Mouse (Mus musculus): ENCODE results near the gene Tubgcp4.

- TF ChIP-seq CTCF (IDR thresholded peaks at IDR 0.05; ENCODE audit: control insufficient read depth, insufficient read depth, low read length), result no peak
- no peak for TF ChIP-seq POLR2A (IDR thresholded peaks at IDR 0.05; ENCODE audit: borderline replicate concordance, control insufficient read depth, low read depth, low read length)
Measured at GRCm38 (mm10) chr2:121141216-121142035, 29.0 kb upstream of the Tubgcp4 start.

Data from bone marrow, adult 2 months (tissue).